Mouse (Mus musculus) ES-Bruce4 (cell line): ENCODE data around the gene Kynu.

Source experiments
- CTCF ChIP-seq: IDR thresholded peaks from one replicate; pipeline ENCODE4 v1.8.1; 2011; ENCODE audit warnings: low read depth, low read length
- POLR2A ChIP-seq: IDR thresholded peaks from one replicate; pipeline ENCODE4 v1.8.1; 2011; ENCODE audit warnings: low read length; ENCODE audit not compliant: insufficient read depth

DNA sequence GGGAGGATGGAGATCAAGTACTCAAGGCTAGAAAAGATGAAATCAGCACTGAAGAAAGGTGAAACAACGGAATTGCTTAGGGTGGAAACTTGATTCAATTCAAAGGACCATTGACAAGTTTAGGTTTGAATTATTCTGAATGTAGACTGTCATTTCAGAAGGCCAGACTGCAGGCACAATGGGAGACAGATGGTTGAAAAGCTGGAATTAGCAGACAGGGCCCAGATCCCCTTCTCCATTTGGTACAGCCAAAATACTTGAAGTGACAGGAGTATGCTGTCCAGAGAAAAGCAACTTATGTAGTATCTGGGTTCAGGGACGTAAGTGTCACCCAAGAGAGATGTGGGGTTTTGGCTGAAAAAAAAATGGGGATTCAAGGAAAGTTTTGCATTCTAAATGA is 136.2 kb downstream of the Kynu start:
- no peak for TF ChIP-seq POLR2A
- TF ChIP-seq CTCF = no peak
